Mouse (Mus musculus) adrenal gland, postnatal 25 days (tissue): ENCODE data around the gene Sox5. TPM values are rescaled to one million over a fixed set of nuclear protein-coding genes. Genes with fewer than 3 reads are reported as not detected.

Source experiments
- DNase-seq: peaks from one replicate; pipeline ENCODE4 v3.0.0; 2021; ENCODE audit warnings: mixed read lengths
- total RNA-seq: library from RNA; stranded (reverse); gene quantifications from 2 replicates; pipeline ENCODE4 v1.2.3, GENCODE M21; 2021

Sox5 gene
- total RNA-seq, 1 experiment from 2014 or later, result 10.8 TPM

GRCm38 (mm10) chr6:144033191-144033590 lies 748.6 kb downstream of the Sox5 start:
- DNase-seq, result no peak

GRCm38 (mm10) chr6:144016929-144017328 lies 764.8 kb downstream of the Sox5 start:
- DNase-seq, result no peak

GRCm38 (mm10) chr6:144011880-144012524 lies 769.8 kb downstream of the Sox5 start:
- no peak for DNase-seq

DNA sequence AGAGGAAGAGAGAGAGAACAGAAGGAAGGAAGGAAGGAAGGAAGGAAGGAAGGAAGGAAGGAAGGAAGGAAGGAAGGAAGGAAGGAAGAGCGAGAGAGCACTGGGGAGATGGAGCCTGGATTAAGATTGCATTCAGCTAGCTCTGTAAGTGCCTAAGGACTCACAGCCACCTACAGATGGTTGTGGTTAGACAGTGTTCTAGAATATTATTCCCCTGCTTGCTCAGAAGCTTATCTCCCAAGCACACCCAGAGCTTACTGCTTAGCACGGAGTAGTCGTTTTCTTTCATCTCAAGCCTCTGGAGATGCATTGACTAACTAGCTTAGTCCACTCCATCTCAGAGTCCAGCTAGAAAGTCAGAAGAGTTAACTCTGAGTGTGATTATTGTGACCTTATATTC lies 770.8 kb downstream of the Sox5 start:
- DNase-seq, result no peak

GRCm38 (mm10) chr6:144010285-144010684 lies 771.5 kb downstream of the Sox5 start:
- no peak for DNase-seq

- no peak for DNase-seq
Observed at GRCm38 (mm10) chr6:144005132-144005531, 776.6 kb downstream of the Sox5 start.

- DNase-seq, result no peak
Observed at GRCm38 (mm10) chr6:143998201-143998600, 783.6 kb downstream of the Sox5 start.

GRCm38 (mm10) chr6:143997616-143998015 lies 784.2 kb downstream of the Sox5 start:
- no peak for DNase-seq

- DNase-seq, result no peak
Observed at GRCm38 (mm10) chr6:143995046-143995445, 786.7 kb downstream of the Sox5 start.

DNA sequence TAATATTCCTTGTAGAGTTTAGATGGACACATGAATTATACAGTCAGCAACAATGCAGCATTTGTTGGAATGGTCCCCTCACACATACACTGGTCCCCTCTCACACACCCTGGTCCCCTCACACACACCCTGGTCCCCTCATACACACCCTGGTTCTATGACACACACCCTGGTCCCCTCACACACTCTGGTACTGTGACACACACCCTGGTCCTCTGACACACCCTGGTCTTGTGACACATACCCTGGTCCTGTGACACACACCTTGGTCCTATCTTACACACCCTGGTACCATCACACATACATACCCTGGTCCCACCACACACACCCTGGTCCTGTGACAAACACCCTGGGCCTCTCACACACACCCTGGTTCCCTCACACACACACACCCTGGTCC lies 794.2 kb downstream of the Sox5 start:
- DNase-seq, result no peak

DNA sequence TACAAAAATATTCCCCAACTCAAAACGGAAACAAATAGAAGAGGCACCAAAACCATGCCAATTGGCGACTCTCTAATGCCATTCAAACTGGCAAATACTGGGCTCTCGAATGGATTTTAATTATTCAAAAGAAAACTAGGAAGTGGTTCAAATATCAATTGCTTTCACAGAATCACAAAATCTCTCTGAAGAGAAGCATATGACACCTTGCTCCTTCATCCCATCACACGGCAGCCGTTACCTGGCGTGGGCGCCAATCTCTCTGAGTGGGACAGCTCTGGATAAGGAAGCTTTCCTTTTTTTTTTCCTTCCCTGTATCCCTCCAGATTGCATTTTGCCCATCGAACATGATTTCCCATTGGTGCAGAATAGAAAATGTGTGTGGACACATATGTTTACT lies 801.6 kb downstream of the Sox5 start:
- DNase-seq, result no peak

DNA sequence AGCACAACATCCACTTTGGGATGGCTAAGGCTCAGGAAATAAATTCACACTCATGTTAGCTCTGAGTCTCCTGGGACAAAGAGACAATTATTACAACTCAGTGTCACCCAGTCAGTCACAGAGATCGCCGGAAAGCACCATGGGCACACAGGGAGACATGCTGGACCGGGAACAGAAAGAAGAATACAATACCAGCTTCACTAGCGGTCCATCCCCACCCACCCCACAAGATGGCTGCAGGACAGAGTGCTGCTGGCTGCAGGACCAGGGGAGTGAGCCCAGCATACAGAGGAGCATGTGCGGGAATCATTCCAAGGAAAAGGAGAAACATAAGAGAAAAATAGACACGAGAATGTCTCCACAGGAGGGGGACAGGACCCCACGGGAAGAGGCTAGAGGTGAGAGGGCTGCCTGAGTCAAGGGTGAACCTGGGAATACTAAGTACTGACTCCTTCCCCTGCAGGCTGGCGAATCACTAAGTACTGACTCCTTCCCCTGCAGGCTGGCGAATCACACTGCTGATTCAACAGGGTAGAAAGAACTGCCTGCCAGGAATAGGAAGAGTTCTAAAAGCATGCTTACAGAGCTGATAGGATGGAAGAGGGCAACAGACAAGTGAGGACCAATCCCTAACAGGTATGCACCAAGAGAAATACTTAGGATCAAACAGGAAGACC lies 813.9 kb downstream of the Sox5 start:
- no peak for DNase-seq

GRCm38 (mm10) chr6:143960487-143960886 lies 821.3 kb downstream of the Sox5 start:
- DNase-seq, result no peak

DNA sequence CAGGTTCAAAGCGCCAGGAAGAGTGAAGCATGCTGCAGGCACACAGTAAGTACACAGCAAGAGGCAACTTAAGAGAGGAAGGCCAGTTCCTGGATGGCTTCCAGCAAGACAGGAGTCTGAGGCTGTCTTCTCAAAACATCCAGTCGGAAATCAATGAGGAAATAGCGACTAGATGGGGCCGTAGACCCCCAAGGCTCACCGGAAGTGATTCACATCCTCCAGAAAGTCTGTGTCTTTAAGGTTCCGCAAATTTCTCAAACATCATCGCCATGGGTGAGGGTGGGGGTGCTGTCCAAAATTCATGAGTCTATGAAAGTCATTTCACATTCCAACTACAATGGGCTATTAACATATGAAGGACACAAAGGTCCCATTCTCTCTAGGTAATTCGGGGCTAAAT lies 821.7 kb downstream of the Sox5 start:
- DNase-seq, result no peak

GRCm38 (mm10) chr6:143958372-143958771 lies 823.4 kb downstream of the Sox5 start:
- no peak for DNase-seq

DNA sequence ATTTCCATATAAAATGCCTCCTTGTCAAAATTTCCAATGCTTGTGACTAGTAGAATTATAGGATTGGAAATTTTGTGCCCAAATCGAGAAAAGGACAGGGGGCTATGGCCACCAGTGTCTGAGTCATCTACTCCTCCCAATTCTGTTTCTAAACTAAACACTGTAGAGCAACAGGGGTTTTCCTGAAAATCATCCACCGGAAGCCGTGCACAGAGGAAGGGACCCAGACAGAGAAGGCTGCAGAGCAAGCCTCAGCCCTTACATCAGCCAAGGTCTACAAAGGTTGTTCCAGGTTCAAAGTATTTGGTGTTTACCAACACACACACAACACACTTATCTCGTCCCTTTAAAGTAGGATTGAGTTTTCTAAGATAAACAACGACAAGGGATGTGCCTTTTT lies 824.7 kb downstream of the Sox5 start:
- no peak for DNase-seq

DNA sequence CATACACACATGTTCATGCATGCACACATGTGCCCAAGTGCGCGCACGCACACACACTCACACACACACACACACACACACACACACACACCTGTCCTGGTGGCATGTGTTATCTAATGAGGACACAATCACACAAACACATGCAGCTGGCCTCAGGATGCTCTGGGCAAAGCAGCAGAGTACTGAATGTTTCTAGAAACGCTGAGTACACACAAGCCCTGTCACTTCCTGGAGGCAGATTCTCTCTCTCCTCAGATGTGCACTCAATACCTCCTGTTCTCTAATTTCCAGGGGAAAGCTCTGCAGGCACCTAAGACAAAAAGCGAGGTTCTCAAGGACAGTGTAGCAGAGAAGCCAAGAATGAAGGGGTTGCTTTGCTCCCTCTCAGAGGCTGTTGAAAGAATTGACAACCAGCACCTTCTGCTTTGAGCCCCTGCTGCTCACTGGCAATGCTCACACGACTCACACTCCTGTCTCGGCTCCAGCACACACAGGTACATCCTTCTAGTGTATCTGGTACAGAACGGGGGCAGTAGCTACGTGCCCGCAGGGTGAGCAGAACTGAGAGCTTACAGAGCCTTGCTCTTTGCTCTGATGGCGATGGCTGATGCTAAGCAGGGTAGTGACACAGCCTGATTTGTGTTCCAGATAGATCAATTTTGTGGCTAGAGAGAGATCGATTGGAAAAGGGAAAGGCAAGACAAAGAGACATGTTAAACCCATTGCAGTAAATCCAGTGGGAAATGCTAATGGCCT lies 833.0 kb downstream of the Sox5 start:
- DNase-seq, result no peak

GRCm38 (mm10) chr6:143948071-143948470 lies 833.7 kb downstream of the Sox5 start:
- DNase-seq, result no peak

DNA sequence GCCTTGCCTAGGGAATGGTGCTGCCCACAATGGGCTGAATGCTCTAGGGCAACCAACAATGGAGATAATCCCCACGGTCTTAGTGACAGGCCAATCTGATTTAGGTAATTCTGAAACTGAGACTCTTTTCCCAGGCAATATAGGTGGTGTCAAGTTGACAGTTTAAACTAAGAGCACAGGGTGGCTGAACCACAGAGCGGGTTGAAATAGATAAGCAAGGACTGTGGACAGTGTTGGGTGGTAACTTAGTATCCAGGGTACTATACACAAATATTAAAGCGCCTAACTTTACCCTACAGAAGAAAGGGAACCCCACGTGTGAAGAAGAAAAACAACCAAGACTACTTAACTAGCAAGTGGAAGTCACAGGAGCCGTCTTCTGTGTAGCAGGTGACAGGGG lies 838.7 kb downstream of the Sox5 start:
- DNase-seq, result no peak

GRCm38 (mm10) chr6:143941291-143941785 lies 840.4 kb downstream of the Sox5 start:
- DNase-seq, result no peak

DNA sequence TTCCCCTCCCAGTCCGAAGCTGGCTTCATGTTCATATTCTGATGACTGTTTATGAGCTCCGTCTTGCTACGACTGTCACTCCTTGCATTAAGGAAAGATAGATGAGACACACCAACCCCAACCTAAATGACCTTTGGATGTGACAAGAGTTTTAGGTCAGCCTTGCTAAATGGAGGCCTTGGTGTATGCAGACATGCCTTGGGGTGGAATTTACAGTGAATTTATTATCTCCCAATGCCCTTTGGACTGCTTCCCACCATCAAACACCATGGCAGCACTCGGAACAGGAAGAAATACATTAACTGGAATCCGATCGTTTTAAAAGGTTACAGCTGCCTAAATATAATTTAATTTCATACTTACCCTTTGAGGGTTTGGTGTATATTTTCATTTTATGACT lies 858.6 kb downstream of the Sox5 start:
- DNase-seq, result no peak

DNA sequence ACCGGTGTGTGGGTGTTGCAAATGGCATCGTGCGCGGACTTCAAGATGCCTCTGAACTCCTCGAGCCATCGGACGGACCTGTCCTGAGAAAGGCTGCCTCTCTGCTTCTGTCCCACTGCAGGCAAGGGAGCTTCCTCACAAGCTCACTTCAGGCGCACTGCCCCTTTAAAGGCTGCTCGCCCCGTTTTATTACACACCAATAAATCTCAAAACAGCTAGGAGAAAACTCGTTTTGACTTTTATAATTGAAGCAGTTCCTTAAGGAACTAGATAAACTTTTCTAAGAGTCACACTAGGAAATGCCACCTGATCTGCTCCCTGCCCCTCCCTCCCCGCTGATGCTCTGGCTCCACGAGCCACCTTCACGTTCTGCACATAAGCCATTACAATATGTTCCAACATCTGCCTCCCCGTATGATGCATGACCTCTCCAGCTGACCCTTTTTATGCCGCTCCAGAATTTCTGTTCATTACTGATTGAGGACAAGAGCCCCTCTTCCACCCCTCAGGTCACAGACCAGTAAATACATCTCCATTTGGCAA lies 863.3 kb downstream of the Sox5 start:
- no peak for DNase-seq

GRCm38 (mm10) chr6:143916152-143916735 lies 865.5 kb downstream of the Sox5 start:
- no peak for DNase-seq
